Mouse (Mus musculus) olfactory bulb, adult 2 months (tissue): ENCODE results near the gene Gpr158.

Experiments used
- CTCF ChIP-seq: fragments of 200-500 bp; IDR thresholded peaks from 2 replicates; pipeline ENCODE4 v1.5.1; 2012; ENCODE audit warnings: low read depth, mild to moderate bottlenecking, low read length, moderate library complexity; ENCODE audit not compliant: insufficient read depth
- POLR2A ChIP-seq: fragments of 200-500 bp; IDR thresholded peaks from 2 replicates; pipeline ENCODE4 v1.6.1; 2012; ENCODE audit warnings: mild to moderate bottlenecking, low read depth, low read length, moderate library complexity; ENCODE audit not compliant: insufficient read depth

GRCm38 (mm10) chr2:21474957-21475356 is 107.6 kb downstream of the Gpr158 start:
- TF ChIP-seq POLR2A (no peak), CTCF (no peak)
